Mouse (Mus musculus) myocyte (in vitro differentiated cells): ENCODE data around the gene Oxtr. TPM values are rescaled to one million over a fixed set of nuclear protein-coding genes. Genes with fewer than 3 reads are reported as not detected.

Experiments
- H3K27me3 ChIP-seq: one replicate; pipeline ENCODE4 v1.6.1; 2011; ENCODE audit not compliant: control insufficient read depth, insufficient read depth, insufficient read length
- H3K36me3 ChIP-seq: one replicate; pipeline ENCODE4 v1.6.1; 2011; ENCODE audit not compliant: control insufficient read depth, insufficient read depth
- H3K4me2 ChIP-seq: one replicate; pipeline ENCODE4 v1.6.1; 2011; ENCODE audit warnings: low read depth, control low read depth
- H3K4me3 ChIP-seq: one replicate; pipeline ENCODE4 v1.5.1; 2011; ENCODE audit warnings: mild to moderate bottlenecking, control low read depth, moderate library complexity
- H3K79me2 ChIP-seq: one replicate; pipeline ENCODE4 v1.6.1; 2011; ENCODE audit not compliant: control insufficient read depth, insufficient read depth
- H3ac ChIP-seq: one replicate; pipeline ENCODE4 v1.6.1; 2011; ENCODE audit not compliant: control insufficient read depth, insufficient read length
- CEBPB ChIP-seq: IDR thresholded peaks from 2 replicates; pipeline ENCODE4 v1.6.1; 2011; ENCODE audit warnings: mild to moderate bottlenecking, moderate library complexity; ENCODE audit not compliant: poor library complexity, insufficient read depth, severe bottlenecking
- MAX ChIP-seq: IDR thresholded peaks from one replicate; pipeline ENCODE4 v1.6.1; 2011; ENCODE audit warnings: low read depth, mild to moderate bottlenecking, control low read depth
- MYOD1 ChIP-seq, 3 experiments: IDR thresholded peaks; one replicate each; pipeline ENCODE4 v1.6.1; 2011; ENCODE audit warnings: control low read depth in 2 of 3, low read depth in 2 of 3, mild to moderate bottlenecking in 2 of 3, moderate library complexity in 1 of 3; ENCODE audit not compliant: insufficient read length in 2 of 3, control insufficient read depth in 1 of 3
- POLR2A ChIP-seq: IDR thresholded peaks from one replicate; pipeline ENCODE4 v1.6.1; 2011; ENCODE audit warnings: low read depth, mild to moderate bottlenecking, control low read depth, moderate library complexity; ENCODE audit not compliant: insufficient read length
- POLR2AphosphoS2 ChIP-seq: IDR thresholded peaks from one replicate; pipeline ENCODE4 v1.6.1; 2011; ENCODE audit warnings: low read depth, control low read depth; ENCODE audit not compliant: insufficient read length
- REST ChIP-seq: IDR thresholded peaks from one replicate; pipeline ENCODE4 v1.6.1; 2011; ENCODE audit warnings: mild to moderate bottlenecking, control low read depth, moderate library complexity; ENCODE audit not compliant: insufficient read depth, insufficient read length
- SRF ChIP-seq: IDR thresholded peaks from one replicate; pipeline ENCODE4 v1.6.1; 2011; ENCODE audit warnings: low read depth; ENCODE audit not compliant: control insufficient read depth, insufficient read length
- TCF12 ChIP-seq: IDR thresholded peaks from one replicate; pipeline ENCODE4 v1.6.1; 2011; ENCODE audit warnings: mild to moderate bottlenecking, control low read depth; ENCODE audit not compliant: poor library complexity, insufficient read depth, severe bottlenecking
- TCF3 ChIP-seq: IDR thresholded peaks from one replicate; pipeline ENCODE4 v1.6.1; 2011; ENCODE audit warnings: low read depth, control low read depth; ENCODE audit not compliant: insufficient read length
- USF1 ChIP-seq: IDR thresholded peaks from one replicate; pipeline ENCODE4 v1.6.1; 2011; ENCODE audit warnings: low read depth, mild to moderate bottlenecking, control low read depth, moderate library complexity
- polyA plus RNA-seq: library from polyadenylated mRNA; unstranded; fragments of >200 nt; fragmentation: generic; extraction: Trizol; gene quantifications from one replicate; pipeline ENCODE4 v1.2.1, GENCODE M21; 2012; ENCODE audit warnings: missing spikeins

The Oxtr gene
- polyA plus RNA-seq, 1 experiment: 0.06 TPM

DNA sequence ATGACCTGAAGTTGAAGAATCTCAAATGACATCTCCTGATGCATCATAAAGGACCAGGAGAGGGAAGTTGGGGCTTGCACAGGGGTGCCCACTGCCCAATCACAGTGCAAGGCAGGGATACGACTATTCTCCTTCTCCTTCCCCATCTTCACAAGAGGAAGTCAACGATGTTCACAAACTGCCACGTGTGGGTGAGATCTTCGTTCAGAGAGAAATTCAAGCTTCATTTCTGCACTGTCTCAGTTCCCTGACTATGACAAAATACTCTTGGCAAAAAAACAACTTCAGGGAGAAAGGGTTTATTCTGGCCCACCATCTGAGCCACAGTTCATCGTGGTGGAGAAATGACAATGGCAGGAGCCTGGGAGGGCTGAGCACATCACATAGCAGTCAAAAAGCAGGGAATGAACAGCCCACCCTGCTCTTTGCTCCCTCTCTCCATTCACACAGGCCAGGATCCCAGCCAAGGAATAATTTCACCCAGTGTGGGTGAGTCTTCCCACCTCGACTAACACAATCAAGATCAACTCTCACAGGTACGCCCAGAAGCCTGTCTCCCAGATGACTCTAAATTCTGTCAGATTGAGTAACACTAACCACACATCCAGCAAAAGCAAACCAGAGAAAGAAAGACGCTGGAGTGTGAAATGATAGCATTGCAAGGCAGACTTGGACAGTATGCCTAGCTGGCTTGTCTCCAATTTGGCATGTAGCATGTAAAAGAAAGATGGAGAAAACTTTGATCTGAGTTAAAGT, 65.8 kb downstream of the Oxtr start:
- H3K36me3 ChIP-seq: no peaks in the 10 kb centered on the region
- TF ChIP-seq SRF (no peak), POLR2A (no peak), REST (no peak), TCF12 (no peak), TCF3 (no peak), MAX (no peak), USF1 (no peak), POLR2AphosphoS2 (no peak), MYOD1 (IDR thresholded peaks at IDR 0.05; ENCODE audit: control insufficient read depth in 1 of 3, insufficient read length in 2 of 3, low read depth in 2 of 3) (no peak), CEBPB (no peak)
- no peak overlapping the region for H3ac ChIP-seq
- H3K27me3 ChIP-seq: no peaks in the 10 kb centered on the region
- no peak overlapping the region for H3K4me3 ChIP-seq
- no peak overlapping the region for H3K4me2 ChIP-seq
- no peaks in the 10 kb centered on the region for H3K79me2 ChIP-seq

Other genes with a start within 250 kb of the Oxtr start
- gene Lmcd1, start 216.2 kb downstream of the Oxtr start, polyA plus RNA-seq: 4.9 TPM
- 1.0 TPM for gene Ssu2, start 101.9 kb downstream of the Oxtr start, polyA plus RNA-seq
- 304 TPM for gene Cav3, start 30.4 kb downstream of the Oxtr start, polyA plus RNA-seq
- 2.8 TPM for gene Rad18, start 206.7 kb upstream of the Oxtr start, polyA plus RNA-seq